In genomic region chr4:107001916-107002488, GRCm38 (mm10) we compare ENCODE assay signal across 9 mouse cellular contexts.
DNase-seq lines count a peak whose midpoint lies in the region; ATAC-seq lines count a peak whose summit lies in the region.
"Had no signal": no experiment of that assay in that cellular context is flagged by ENCODE, and none has a peak within 500 bp of the region (broad histone marks: within the 10 kb centered on the region; RNA-seq: fewer than 3 reads in every experiment).

No protein-coding gene starts in this region.

- H3K27ac ChIP-seq in kidney, embryonic 14.5 days (ENCODE audit: low read depth, low read length), result no peak overlapping the region
- 0 out of 2 replicates have a peak overlapping the region, but pooled peaks have one; percentile 39 for H3K27ac ChIP-seq in hindbrain, embryonic 14.5 days
- 0 out of 2 replicates have a peak overlapping the region, but pooled peaks have one; percentile 37 for H3K27ac ChIP-seq in midbrain, embryonic 14.5 days (replicated peaks; ENCODE audit: low read depth, low read length)

- no peaks in the 10 kb centered on the region for H3K36me3 ChIP-seq in kidney, embryonic 14.5 days (ENCODE audit: control insufficient read depth, insufficient read depth, low read length)
- H3K36me3 ChIP-seq in hindbrain, embryonic 14.5 days (replicated peaks; ENCODE audit: control insufficient read depth, insufficient read depth), result no peaks in the 10 kb centered on the region
- no peaks in the 10 kb centered on the region for H3K36me3 ChIP-seq in midbrain, embryonic 14.5 days (ENCODE audit: control insufficient read depth, insufficient read depth, low read length)
- H3K36me3 ChIP-seq: heart, embryonic 12.5 days had no signal

- no peak overlapping the region for H3K4me2 ChIP-seq in kidney, embryonic 14.5 days (replicated peaks; ENCODE audit: low read depth, low read length)
- H3K4me2 ChIP-seq in hindbrain, embryonic 14.5 days (replicated peaks), result no peak overlapping the region
- H3K4me2 ChIP-seq in midbrain, embryonic 14.5 days (ENCODE audit: low read length), result no peak overlapping the region
- H3K4me2 ChIP-seq: heart, embryonic 12.5 days had no signal

- intact Hi-C loops in gastrocnemius, postnatal 14 days (cut with DNase I; ENCODE audit: low total_unique reads), result no loop called here

- H3K9ac ChIP-seq in kidney, embryonic 14.5 days (ENCODE audit: low read depth, low read length), result no peak overlapping the region
- no peak overlapping the region for H3K9ac ChIP-seq in hindbrain, embryonic 14.5 days
- no peak overlapping the region for H3K9ac ChIP-seq in midbrain, embryonic 14.5 days (replicated peaks; ENCODE audit: low read length)

- no peak for DNase-seq in kidney, postnatal 4 days
- DNase-seq in MN1 (ENCODE audit: low spot score), result peak; percentile 48
- DNase-seq in hindbrain, embryonic 14.5 days (ENCODE audit: low spot score), result no peak
- no peak for DNase-seq in midbrain, embryonic 14.5 days
- no peak for DNase-seq in gastrocnemius, postnatal 14 days
- no peak for DNase-seq in urinary bladder, adult 2 months (ENCODE audit: low spot score)
- DNase-seq in testis, postnatal 10 days (ENCODE audit: low spot score), result no peak

- no peak overlapping the region for H3K4me3 ChIP-seq in kidney, embryonic 14.5 days (ENCODE audit: low read length)
- no peak overlapping the region for H3K4me3 ChIP-seq in hindbrain, embryonic 14.5 days (replicated peaks; ENCODE audit: low read length)
- no peak overlapping the region for H3K4me3 ChIP-seq in midbrain, embryonic 14.5 days (replicated peaks; ENCODE audit: low read depth, low read length)
- H3K4me3 ChIP-seq: heart, embryonic 12.5 days had no signal

- 0 out of 2 replicates have a peak, but pooled peaks have one; percentile 24 for ATAC-seq in kidney, embryonic 14.5 days (ENCODE audit: low FRiP score, low TSS enrichment)
- ATAC-seq in hindbrain, embryonic 14.5 days (ENCODE audit: low FRiP score), result peak; percentile 18; the same call in 1 of the 2 replicates
- ATAC-seq in midbrain, embryonic 14.5 days (ENCODE audit: low FRiP score, low TSS enrichment), result no peak

- H3K27me3 ChIP-seq in kidney, embryonic 14.5 days (ENCODE audit: control insufficient read depth, insufficient read depth, low read length), result no peaks in the 10 kb centered on the region
- no peaks in the 10 kb centered on the region for H3K27me3 ChIP-seq in hindbrain, embryonic 14.5 days (ENCODE audit: control insufficient read depth, insufficient read depth, low read length)
- no peaks in the 10 kb centered on the region for H3K27me3 ChIP-seq in midbrain, embryonic 14.5 days (ENCODE audit: control insufficient read depth, insufficient read depth, low read length)
- H3K27me3 ChIP-seq: heart, embryonic 12.5 days had no signal

- H3K4me1 ChIP-seq in kidney, embryonic 14.5 days (ENCODE audit: control insufficient read depth, insufficient read depth, low read length), result peaks cover 16% of the 10 kb centered on the region
- peaks cover 47% of the 10 kb centered on the region for H3K4me1 ChIP-seq in hindbrain, embryonic 14.5 days (replicated peaks; ENCODE audit: control insufficient read depth, insufficient read depth, low read length)
- peaks cover 60% of the 10 kb centered on the region for H3K4me1 ChIP-seq in midbrain, embryonic 14.5 days (ENCODE audit: control insufficient read depth, insufficient read depth, low read length)

- H3K9me3 ChIP-seq in kidney, embryonic 14.5 days (ENCODE audit: control insufficient read depth, low read length), result no peaks in the 10 kb centered on the region
- no peaks in the 10 kb centered on the region for H3K9me3 ChIP-seq in hindbrain, embryonic 14.5 days (ENCODE audit: control insufficient read depth, low read length)
- H3K9me3 ChIP-seq in midbrain, embryonic 14.5 days (ENCODE audit: control insufficient read depth, low read length), result no peaks in the 10 kb centered on the region
- H3K9me3 ChIP-seq: heart, embryonic 12.5 days had no signal

- WGBS in kidney, embryonic 14.5 days, result 36% methylated on average over 14 of the region's 14 CpGs
- WGBS in hindbrain, embryonic 14.5 days, result 55% methylated on average over 14 of the region's 14 CpGs
- WGBS in midbrain, embryonic 14.5 days, result 65% methylated on average over 14 of the region's 14 CpGs
